Mouse (Mus musculus): Measurements from ENCODE around the gene Mecom. TPM values are rescaled to one million over a fixed set of nuclear protein-coding genes. Genes with fewer than 3 reads are reported as not detected.

Gene Mecom
- polyA plus RNA-seq, 1 experiment, result 1.8 TPM

DNA sequence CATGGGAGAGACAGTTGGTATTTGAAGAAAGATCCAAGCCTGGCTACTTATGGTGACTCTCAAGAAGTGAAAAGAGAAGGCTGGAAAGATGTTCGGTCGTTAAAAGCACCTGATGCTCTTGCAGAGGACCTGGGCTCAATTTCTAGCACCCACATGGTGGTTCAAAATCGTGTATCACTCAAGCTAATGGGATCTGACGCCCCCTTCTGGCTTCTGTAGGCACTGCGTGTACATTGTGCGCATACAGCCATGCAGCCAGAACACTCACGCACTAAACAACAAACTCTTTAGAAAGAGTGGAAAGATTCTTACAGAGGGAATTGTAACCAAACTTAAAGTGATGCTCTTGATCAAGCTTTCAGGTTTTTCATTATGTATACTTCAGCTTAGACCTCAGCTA is 550.7 kb downstream of the Mecom start:
- Histone ChIP-seq H3ac (ENCODE audit: control insufficient read depth, insufficient read length) (no peak overlapping the region), H3K27me3 (ENCODE audit: control insufficient read depth, insufficient read depth, insufficient read length) (no peaks in the 10 kb centered on the region), H3K79me2 (ENCODE audit: control insufficient read depth, insufficient read depth) (no peaks in the 10 kb centered on the region), H3K4me2 (ENCODE audit: low read depth) (no peak overlapping the region), H3K4me3 (no peak overlapping the region), H3K36me3 (ENCODE audit: control insufficient read depth, insufficient read depth) (peaks cover 3% of the 10 kb centered on the region)
- no peak for TF ChIP-seq TCF12 (IDR thresholded peaks at IDR 0.05; ENCODE audit: insufficient read depth, poor library complexity, severe bottlenecking)
- TF ChIP-seq POLR2A (IDR thresholded peaks at IDR 0.05; ENCODE audit: insufficient read length, low read depth), result no peak
- no peak for TF ChIP-seq SRF (IDR thresholded peaks at IDR 0.05; ENCODE audit: control insufficient read depth, insufficient read length, low read depth)
- no peak for TF ChIP-seq MYOD1 (IDR thresholded peaks at IDR 0.05; ENCODE audit: control insufficient read depth in 1 of 3, insufficient read length in 2 of 3, low read depth in 2 of 3)

DNA sequence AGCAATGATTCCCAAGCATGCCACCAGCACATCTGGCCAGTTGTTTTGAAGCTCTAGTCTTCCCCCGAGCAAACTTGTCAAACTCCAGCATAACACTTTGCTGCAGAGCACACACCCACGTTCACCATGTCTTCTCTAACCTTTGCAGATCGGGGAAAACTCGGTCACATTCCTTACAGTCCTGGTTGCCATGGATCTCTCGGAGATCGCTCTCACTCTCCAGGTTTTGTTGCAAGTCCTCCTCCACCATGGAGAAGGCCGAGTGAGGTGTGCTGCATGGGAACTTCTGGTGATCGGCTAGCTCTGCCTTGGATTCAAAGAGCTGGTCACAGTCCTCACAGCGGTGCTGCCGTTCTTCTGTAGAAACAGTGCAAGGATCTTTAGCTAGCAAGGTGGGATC is 554.5 kb downstream of the Mecom start:
- Histone ChIP-seq H3K4me2 (ENCODE audit: low read depth) (no peak overlapping the region), H3K27me3 (ENCODE audit: control insufficient read depth, insufficient read depth, insufficient read length) (no peaks in the 10 kb centered on the region), H3K79me2 (ENCODE audit: control insufficient read depth, insufficient read depth) (no peaks in the 10 kb centered on the region), H3ac (ENCODE audit: control insufficient read depth, insufficient read length) (no peak overlapping the region), H3K4me3 (no peak overlapping the region), H3K36me3 (ENCODE audit: control insufficient read depth, insufficient read depth) (peaks cover 3% of the 10 kb centered on the region)
- TF ChIP-seq SRF (IDR thresholded peaks at IDR 0.05; ENCODE audit: control insufficient read depth, insufficient read length, low read depth) (no peak), CEBPB (IDR thresholded peaks at IDR 0.05; ENCODE audit: insufficient read depth, poor library complexity, severe bottlenecking) (no peak), TCF3 (IDR thresholded peaks at IDR 0.05; ENCODE audit: insufficient read length, low read depth) (no peak), TCF12 (IDR thresholded peaks at IDR 0.05; ENCODE audit: insufficient read depth, poor library complexity, severe bottlenecking) (no peak), POLR2A (IDR thresholded peaks at IDR 0.05; ENCODE audit: insufficient read length, low read depth) (no peak), E2F4 (IDR thresholded peaks at IDR 0.05; ENCODE audit: insufficient read depth) (no peak), MAX (IDR thresholded peaks at IDR 0.05; ENCODE audit: low read depth) (no peak), MYOD1 (IDR thresholded peaks at IDR 0.05; ENCODE audit: control insufficient read depth in 1 of 3, insufficient read length in 2 of 3, low read depth in 2 of 3) (no peak), MYOG (IDR thresholded peaks at IDR 0.05; ENCODE audit: control insufficient read depth in 1 of 3, insufficient read depth in 1 of 3, insufficient read length in 2 of 3, low read depth in 2 of 3) (no peak), USF1 (IDR thresholded peaks at IDR 0.05; ENCODE audit: low read depth) (no peak)

DNA sequence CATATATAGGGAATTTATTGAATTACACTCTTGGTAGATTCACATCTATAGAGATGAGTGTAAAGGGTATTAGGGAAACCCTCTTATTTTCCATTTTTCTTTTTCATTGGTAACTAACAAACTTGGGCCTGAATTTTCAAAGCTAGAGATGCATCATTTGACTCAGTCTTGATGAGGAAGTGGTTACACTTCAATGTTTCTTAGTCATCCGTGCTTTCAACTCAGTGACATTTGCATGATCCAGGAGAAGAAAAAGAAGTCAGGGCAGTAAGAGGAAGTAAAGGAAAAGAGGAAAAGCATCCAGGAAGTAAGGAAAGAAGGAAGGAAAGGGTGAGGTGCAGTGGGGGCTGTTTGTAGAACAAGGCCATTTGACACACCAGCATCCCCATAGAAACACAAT is 556.3 kb downstream of the Mecom start:
- H3K36me3 ChIP-seq (ENCODE audit: control insufficient read depth, insufficient read depth), result peaks cover 8% of the 10 kb centered on the region
- no peaks in the 10 kb centered on the region for H3K27me3 ChIP-seq (ENCODE audit: control insufficient read depth, insufficient read depth, insufficient read length)
- no peaks in the 10 kb centered on the region for H3K79me2 ChIP-seq (ENCODE audit: control insufficient read depth, insufficient read depth)
- TF ChIP-seq TCF12 (IDR thresholded peaks at IDR 0.05; ENCODE audit: insufficient read depth, poor library complexity, severe bottlenecking), result no peak
- no peak for TF ChIP-seq MAX (IDR thresholded peaks at IDR 0.05; ENCODE audit: low read depth)
- no peak for TF ChIP-seq USF1 (IDR thresholded peaks at IDR 0.05; ENCODE audit: low read depth)
- no peak for TF ChIP-seq E2F4 (IDR thresholded peaks at IDR 0.05; ENCODE audit: insufficient read depth)
- TF ChIP-seq POLR2A (IDR thresholded peaks at IDR 0.05; ENCODE audit: insufficient read length, low read depth), result no peak
- TF ChIP-seq REST (IDR thresholded peaks at IDR 0.05; ENCODE audit: insufficient read depth, insufficient read length), result no peak
- no peak for TF ChIP-seq TCF3 (IDR thresholded peaks at IDR 0.05; ENCODE audit: insufficient read length, low read depth)
- no peak for TF ChIP-seq SRF (IDR thresholded peaks at IDR 0.05; ENCODE audit: control insufficient read depth, insufficient read length, low read depth)
- TF ChIP-seq CEBPB (IDR thresholded peaks at IDR 0.05; ENCODE audit: insufficient read depth, poor library complexity, severe bottlenecking), result no peak
- no peak for TF ChIP-seq MYOG (IDR thresholded peaks at IDR 0.05; ENCODE audit: control insufficient read depth in 1 of 3, insufficient read depth in 1 of 3, insufficient read length in 2 of 3, low read depth in 2 of 3)
- no peak for TF ChIP-seq MYOD1 (IDR thresholded peaks at IDR 0.05; ENCODE audit: control insufficient read depth in 1 of 3, insufficient read length in 2 of 3, low read depth in 2 of 3)
- no peak for TF ChIP-seq POLR2AphosphoS2 (IDR thresholded peaks at IDR 0.05; ENCODE audit: insufficient read length, low read depth)
- no peak overlapping the region for H3ac ChIP-seq (ENCODE audit: control insufficient read depth, insufficient read length)
- H3K4me3 ChIP-seq, result no peak overlapping the region
- H3K4me2 ChIP-seq (ENCODE audit: low read depth), result no peak overlapping the region

DNA sequence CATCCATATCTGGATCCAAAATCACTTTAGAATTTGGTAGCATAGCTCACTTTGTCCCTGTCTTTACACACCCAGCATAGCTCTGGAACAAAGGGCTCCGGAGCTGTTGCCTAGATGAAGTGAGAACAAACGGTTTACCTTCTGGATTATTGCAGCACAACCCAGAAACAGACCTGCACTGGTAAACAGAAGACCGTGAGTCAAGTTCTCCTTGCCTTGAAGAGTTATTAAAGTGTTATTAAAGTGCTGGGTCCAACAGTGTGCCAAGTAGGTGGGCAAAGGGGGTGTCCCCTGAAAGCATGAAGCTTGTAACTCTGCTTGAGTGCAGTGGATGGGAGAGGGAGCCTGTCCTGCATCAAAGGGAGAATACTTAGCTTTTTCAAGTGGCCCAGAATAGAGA is 563.4 kb downstream of the Mecom start:
- Histone ChIP-seq H3ac (ENCODE audit: control insufficient read depth, insufficient read length) (no peak overlapping the region), H3K79me2 (ENCODE audit: control insufficient read depth, insufficient read depth) (no peaks in the 10 kb centered on the region), H3K36me3 (ENCODE audit: control insufficient read depth, insufficient read depth) (peaks cover 6% of the 10 kb centered on the region), H3K27me3 (ENCODE audit: control insufficient read depth, insufficient read depth, insufficient read length) (no peaks in the 10 kb centered on the region), H3K4me3 (no peak overlapping the region), H3K4me2 (ENCODE audit: low read depth) (no peak overlapping the region)
- no peak for TF ChIP-seq POLR2A (IDR thresholded peaks at IDR 0.05; ENCODE audit: insufficient read length, low read depth)
- TF ChIP-seq MYOD1 (IDR thresholded peaks at IDR 0.05; ENCODE audit: control insufficient read depth in 1 of 3, insufficient read length in 2 of 3, low read depth in 2 of 3), result no peak
- no peak for TF ChIP-seq MYOG (IDR thresholded peaks at IDR 0.05; ENCODE audit: control insufficient read depth in 1 of 3, insufficient read depth in 1 of 3, insufficient read length in 2 of 3, low read depth in 2 of 3)
- no peak for TF ChIP-seq CEBPB (IDR thresholded peaks at IDR 0.05; ENCODE audit: insufficient read depth, poor library complexity, severe bottlenecking)
- TF ChIP-seq POLR2AphosphoS2 (IDR thresholded peaks at IDR 0.05; ENCODE audit: insufficient read length, low read depth), result no peak
- TF ChIP-seq E2F4 (IDR thresholded peaks at IDR 0.05; ENCODE audit: insufficient read depth), result no peak
- no peak for TF ChIP-seq TCF3 (IDR thresholded peaks at IDR 0.05; ENCODE audit: insufficient read length, low read depth)
- TF ChIP-seq USF1 (IDR thresholded peaks at IDR 0.05; ENCODE audit: low read depth), result no peak
- no peak for TF ChIP-seq SRF (IDR thresholded peaks at IDR 0.05; ENCODE audit: control insufficient read depth, insufficient read length, low read depth)
- no peak for TF ChIP-seq MAX (IDR thresholded peaks at IDR 0.05; ENCODE audit: low read depth)

DNA sequence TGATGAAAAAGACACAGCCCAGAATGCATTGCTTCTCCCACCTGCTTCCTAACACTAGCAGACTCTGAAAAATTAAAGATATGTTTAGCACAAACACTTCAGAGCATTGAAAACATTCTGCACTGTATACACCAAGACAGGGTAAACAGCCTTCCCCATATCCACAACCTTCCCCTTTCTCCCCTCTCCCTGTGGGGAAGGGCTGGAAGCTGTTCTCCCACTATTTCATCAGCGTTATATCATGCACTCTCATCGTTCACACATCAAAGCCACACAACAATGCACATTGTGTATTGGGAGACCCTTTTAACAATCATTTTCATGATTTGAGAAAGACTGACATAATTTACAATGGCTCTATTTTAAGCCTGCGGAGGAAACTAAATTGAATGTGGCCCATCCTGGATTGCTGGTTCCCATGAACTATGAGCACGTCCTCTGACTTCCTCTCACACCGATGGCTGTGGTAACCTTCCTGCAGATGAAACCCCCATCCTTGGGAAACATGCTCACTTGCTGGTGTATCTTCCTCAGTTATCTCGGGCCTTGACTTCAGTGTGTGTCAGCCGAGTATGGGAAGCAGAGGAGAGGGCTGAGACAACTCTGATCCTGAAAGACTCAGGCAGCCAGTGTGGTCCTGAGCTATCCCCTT is 566.4 kb downstream of the Mecom start:
- H3K79me2 ChIP-seq (ENCODE audit: control insufficient read depth, insufficient read depth), result no peaks in the 10 kb centered on the region
- no peaks in the 10 kb centered on the region for H3K27me3 ChIP-seq (ENCODE audit: control insufficient read depth, insufficient read depth, insufficient read length)
- TF ChIP-seq CEBPB (IDR thresholded peaks at IDR 0.05; ENCODE audit: insufficient read depth, poor library complexity, severe bottlenecking), result no peak
- TF ChIP-seq MAX (IDR thresholded peaks at IDR 0.05; ENCODE audit: low read depth), result no peak
- no peak for TF ChIP-seq E2F4 (IDR thresholded peaks at IDR 0.05; ENCODE audit: insufficient read depth)
- no peak for TF ChIP-seq MYOD1 (IDR thresholded peaks at IDR 0.05; ENCODE audit: control insufficient read depth in 1 of 3, insufficient read length in 2 of 3, low read depth in 2 of 3)
- no peak for TF ChIP-seq USF1 (IDR thresholded peaks at IDR 0.05; ENCODE audit: low read depth)
- no peak for TF ChIP-seq REST (IDR thresholded peaks at IDR 0.05; ENCODE audit: insufficient read depth, insufficient read length)
- TF ChIP-seq MYOG (IDR thresholded peaks at IDR 0.05; ENCODE audit: control insufficient read depth in 1 of 3, insufficient read depth in 1 of 3, insufficient read length in 2 of 3, low read depth in 2 of 3), result no peak
- TF ChIP-seq TCF12 (IDR thresholded peaks at IDR 0.05; ENCODE audit: insufficient read depth, poor library complexity, severe bottlenecking), result no peak
- no peak for TF ChIP-seq TCF3 (IDR thresholded peaks at IDR 0.05; ENCODE audit: insufficient read length, low read depth)
- TF ChIP-seq POLR2AphosphoS2 (IDR thresholded peaks at IDR 0.05; ENCODE audit: insufficient read length, low read depth), result no peak
- TF ChIP-seq SRF (IDR thresholded peaks at IDR 0.05; ENCODE audit: control insufficient read depth, insufficient read length, low read depth), result no peak
- no peak for TF ChIP-seq POLR2A (IDR thresholded peaks at IDR 0.05; ENCODE audit: insufficient read length, low read depth)
- no peak overlapping the region for H3ac ChIP-seq (ENCODE audit: control insufficient read depth, insufficient read length)
- no peak overlapping the region for H3K4me2 ChIP-seq (ENCODE audit: low read depth)
- H3K4me3 ChIP-seq, result no peak overlapping the region
- peaks cover under 1% of the 10 kb centered on the region for H3K36me3 ChIP-seq (ENCODE audit: control insufficient read depth, insufficient read depth)
